In genomic region chr7:105557671-105558070, GRCm38 (mm10) we compare ENCODE assay signal across 27 mouse cellular contexts. TPM values are rescaled to one million over a fixed set of nuclear protein-coding genes. Genes with fewer than 3 reads are reported as not detected.
DNase-seq lines count a peak whose midpoint lies in the region; TF ChIP-seq lines count a peak whose summit lies in the region.
"Had no signal": no experiment of that assay in that cellular context is flagged by ENCODE, and none has a peak within 500 bp of the region (broad histone marks: within the 10 kb centered on the region; RNA-seq: fewer than 3 reads in every experiment).

No protein-coding gene starts in this region.

- peak; percentile 41 to 55 for DNase-seq in cerebellum, adult 18-20 months
- DNase-seq in cerebellum, adult 9-11 months, result no peak
- peak in 1 of 2 experiments; percentile 17 for DNase-seq in layer of hippocampus, adult 2 months (ENCODE audit: low spot score in 2 of 2)
- DNase-seq in layer of hippocampus, adult 9-11 months, result no peak
- DNase-seq in brain, adult 2 months (ENCODE audit: low read depth, low spot score), result peak; percentile 55
- peak; percentile 43 to 53 for DNase-seq in cerebellum, postnatal 25 days
- DNase-seq in c-Kit-positive CD71-positive TER-119-positive erythroid progenitor cells, embryonic 14.5 days (ENCODE audit: low spot score), result no peak
- DNase-seq: adrenal gland, postnatal 25 days; gastrocnemius, postnatal 14 days; heart, adult 18-20 months; heart, postnatal 4 days; kidney, adult 11 months; kidney, postnatal 14 days; liver, postnatal 0 days; right cerebral cortex, adult 18-20 months; thymus, adult 2 months; thymus, postnatal 36 days had no signal

- H3K4me3 ChIP-seq in layer of hippocampus, adult 2 months, result no peak overlapping the region
- H3K4me3 ChIP-seq: embryonic facial prominence, embryonic 12.5 days; hindbrain, embryonic 15.5 days; limb, embryonic 13.5 days; megakaryocyte, embryonic 14.5 days; midbrain, embryonic 12.5 days; myocyte; neural tube, embryonic 12.5 days had no signal

- peak overlapping the region; percentile 68; the same call in 1 of the 2 replicates for H3K27ac ChIP-seq in layer of hippocampus, adult 2 months
- H3K27ac ChIP-seq: embryonic facial prominence, embryonic 12.5 days; hindbrain, embryonic 15.5 days; limb, embryonic 13.5 days; midbrain, embryonic 12.5 days; neural tube, embryonic 12.5 days had no signal

- TF ChIP-seq CTCF in layer of hippocampus, adult 2 months (conservative IDR thresholded peaks at IDR 0.05), result no peak

RNA-seq across cellular contexts. Expression of gene Smpd1, which starts 3.5 kb away (rescaled TPM):
- total RNA-seq in layer of hippocampus, adult 2 months (2021), result 10 to 100 TPM; 82.7 to 86.2 TPM

RNA-seq across cellular contexts. Expression of gene Apbb1, which starts 23.8 kb away (rescaled TPM):
- 100 to 1,000 TPM; 360 to 370 TPM for total RNA-seq in layer of hippocampus, adult 2 months (2021)
- total RNA-seq: MEL had no signal

RNA-seq across cellular contexts. Expression of gene Hpx, which starts 42.3 kb away (rescaled TPM):
- under 1 TPM in 1 of 2 experiments, not detected in 1; 0.23 TPM for total RNA-seq in layer of hippocampus, adult 2 months (2021)
- total RNA-seq: gastrocnemius, postnatal 14 days; heart, adult 18-20 months; layer of hippocampus, postnatal 14 days; MEL; midbrain, postnatal 0 days had no signal

Comparison
In these comparisons a context has a peak if more than half of its experiments do, and no peak if none do; other contexts are left out.
1. DNase-seq: peak in cerebellum, adult 18-20 months (2 of 2), brain, adult 2 months (single experiment) and cerebellum, postnatal 25 days (2 of 2); none in cerebellum, adult 9-11 months (single experiment), layer of hippocampus, adult 9-11 months (single experiment) and c-Kit-positive CD71-positive TER-119-positive erythroid progenitor cells, embryonic 14.5 days (single experiment).